Mouse (Mus musculus) embryonic facial prominence, embryonic 12.5 days (tissue): ENCODE data around the gene Gm21454. TPM values are rescaled to one million over a fixed set of nuclear protein-coding genes. Genes with fewer than 3 reads are reported as not detected.
"Not testable (repeated sequence)": the region's sequence is repeated elsewhere in the genome, so short reads cannot be mapped to it uniquely, and the experiment has no call there.

Source experiments
- ATAC-seq: fragments of 200-750 bp; cut with Nextera tagmentation; 2 replicates; pipeline ENCODE4 v1.8.0; 2017; ENCODE audit not compliant: insufficient number of reproducible peaks, insufficient read depth, low FRiP score, low TSS enrichment
- H3K27ac ChIP-seq: fragments of 300-500 bp; sonication (generic); 2 replicates; pipeline ENCODE4 v1.5.1; 2016; ENCODE audit warnings: mild to moderate bottlenecking
- H3K27me3 ChIP-seq: fragments of 300-500 bp; sonication (generic); 2 replicates; pipeline ENCODE4 v1.6.1; 2016; ENCODE audit warnings: mild to moderate bottlenecking, moderate library complexity
- H3K36me3 ChIP-seq: fragments of 300-500 bp; sonication (generic); 2 replicates; pipeline ENCODE4 v1.6.1; 2016; ENCODE audit warnings: mild to moderate bottlenecking
- H3K4me1 ChIP-seq: fragments of 300-500 bp; sonication (generic); 2 replicates; pipeline ENCODE4 v1.6.1; 2016
- H3K4me2 ChIP-seq: fragments of 300-500 bp; sonication (generic); replicated peaks from 2 replicates; pipeline ENCODE4 v1.6.1; 2016; ENCODE audit warnings: mild to moderate bottlenecking, moderate library complexity
- H3K4me3 ChIP-seq: fragments of 300-500 bp; sonication (generic); 2 replicates; pipeline ENCODE4 v1.5.1; 2016; ENCODE audit warnings: mild to moderate bottlenecking
- H3K9ac ChIP-seq: fragments of 300-500 bp; sonication (generic); 2 replicates; pipeline ENCODE4 v1.6.1; 2016; ENCODE audit warnings: mild to moderate bottlenecking, moderate library complexity
- H3K9me3 ChIP-seq: fragments of 300-500 bp; sonication (generic); 2 replicates; pipeline ENCODE4 v1.6.1; 2016; ENCODE audit warnings: mild to moderate bottlenecking, moderate library complexity
- WGBS: fragments of 180-500 bp; shearing (Covaris S2); methylation state at CpG from one replicate; pipeline ENCODE4 v1.1.7; 2016; 5-methylcytosine and 5-hydroxymethylcytosine counted together
- polyA plus RNA-seq: library from polyadenylated mRNA; unstranded; fragments of >200 nt; fragmentation: Nextera tagmentation; extraction: Ambion mirVana; gene quantifications from 2 replicates; pipeline ENCODE4 v1.2.1, GENCODE M21; 2016

Gm21454 gene
- polyA plus RNA-seq: not detected in 2 replicates

- H3K27me3 ChIP-seq, H3K4me3 ChIP-seq, H3K9ac ChIP-seq, H3K9me3 ChIP-seq, H3K36me3 ChIP-seq, H3K4me2 ChIP-seq, H3K27ac ChIP-seq, ATAC-seq, H3K4me1 ChIP-seq: not testable (repeated sequence)
Observed at GRCm38 (mm10) chrY:13252091-13252490, at the start of gene Gm21454, which contains the start of gene Gm21440. Gene Gm21454 (plus strand): TSS chrY:13252442. Gene Gm21440 (plus strand): TSS chrY:13252391.

- H3K27ac ChIP-seq, ATAC-seq, H3K27me3 ChIP-seq, H3K4me2 ChIP-seq, H3K36me3 ChIP-seq, H3K9ac ChIP-seq, H3K4me3 ChIP-seq, H3K9me3 ChIP-seq, H3K4me1 ChIP-seq: not testable (repeated sequence)
- WGBS: no CpG with 5 or more reads among the region's 3 CpGs
Observed at GRCm38 (mm10) chrY:13223828-13224227, 28.4 kb upstream of the Gm21454 start, which contains the start of gene Gm21828. Gene Gm21828 (minus strand): TSS chrY:13223928.

- WGBS: no CpG with 5 or more reads among the region's 3 CpGs
- not testable (repeated sequence) for H3K9ac ChIP-seq, H3K27me3 ChIP-seq, H3K4me2 ChIP-seq, H3K4me3 ChIP-seq, ATAC-seq, H3K4me1 ChIP-seq, H3K36me3 ChIP-seq, H3K9me3 ChIP-seq, H3K27ac ChIP-seq
Observed at GRCm38 (mm10) chrY:13348963-13349362, 96.7 kb downstream of the Gm21454 start, which contains the start of gene Gm21725. Gene Gm21725 (minus strand): TSS chrY:13349063.

Other genes starting within 250 kb of the Gm21454 start
- not detected in 2 replicates for gene Gm20807, start 209.6 kb upstream of the Gm21454 start, polyA plus RNA-seq
- not detected in 2 replicates for gene Gm21891, start 119.0 kb upstream of the Gm21454 start, polyA plus RNA-seq
- not detected in 2 replicates for gene Gm21425, start 90.5 kb upstream of the Gm21454 start, polyA plus RNA-seq
- not detected in 2 replicates for gene Gm21828, start 28.5 kb upstream of the Gm21454 start, polyA plus RNA-seq
- not detected in 2 replicates for gene Gm21440, start 51 bp upstream of the Gm21454 start, polyA plus RNA-seq
- not detected in 2 replicates for gene Gm21725, start 96.6 kb downstream of the Gm21454 start, polyA plus RNA-seq
- not detected in 2 replicates for gene Gm21866, start 213.1 kb downstream of the Gm21454 start, polyA plus RNA-seq
- not detected in 2 replicates for gene Gm20773, start 241.6 kb downstream of the Gm21454 start, polyA plus RNA-seq